Comparison of ENCODE assay signal across 9 mouse cellular contexts in the genomic region with DNA sequence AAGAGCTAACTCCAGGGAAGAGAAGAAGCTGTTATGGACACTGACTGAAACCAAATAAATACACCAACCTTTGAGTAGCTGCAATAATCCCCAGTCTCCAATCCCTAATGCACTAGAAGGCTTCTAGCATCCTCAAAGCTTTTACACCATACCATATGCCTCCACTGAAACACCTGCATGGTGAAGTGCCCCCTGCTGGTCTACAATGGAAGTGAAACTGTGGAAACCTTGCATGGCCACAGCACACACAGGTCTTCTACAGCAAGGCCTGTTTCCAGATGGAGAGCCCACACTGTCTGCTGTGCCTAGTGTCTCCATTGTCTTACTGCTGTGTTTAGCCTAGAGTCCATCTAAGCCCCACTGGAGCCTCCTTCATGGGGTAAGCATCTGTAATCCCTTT. TPM values are rescaled to one million over a fixed set of nuclear protein-coding genes. Genes with fewer than 3 reads are reported as not detected.
DNase-seq lines count a peak whose midpoint lies in the region; ATAC-seq and TF ChIP-seq lines count a peak whose summit lies in the region.
"Had no signal": no experiment of that assay in that cellular context is flagged by ENCODE, and none has a peak within 500 bp of the region (broad histone marks: within the 10 kb centered on the region; RNA-seq: fewer than 3 reads in every experiment).

No protein-coding gene starts in this region.

- peaks cover 54% of the 10 kb centered on the region for H3K36me3 ChIP-seq in embryonic facial prominence, embryonic 14.5 days (ENCODE audit: control insufficient read depth, insufficient read depth, low read length)
- peaks cover 8% of the 10 kb centered on the region; the same call in 1 of the 2 replicates for H3K36me3 ChIP-seq in neural tube, embryonic 11.5 days (ENCODE audit: control insufficient read depth, insufficient read depth, low read length)

- H3K27ac ChIP-seq in embryonic facial prominence, embryonic 14.5 days (replicated peaks; ENCODE audit: low read depth, low read length): no peak overlapping the region
- no peak overlapping the region for H3K27ac ChIP-seq in left cerebral cortex, adult 2 months
- H3K27ac ChIP-seq in neural tube, embryonic 11.5 days (ENCODE audit: low read depth, low read length): no peak overlapping the region
- H3K27ac ChIP-seq: macrophage had no signal

- intact Hi-C loops in left cerebral cortex, adult 2 months (cut with DNase I): no loop called here

- no peak overlapping the region for H3K9ac ChIP-seq in embryonic facial prominence, embryonic 14.5 days (ENCODE audit: low read depth, low read length)
- H3K9ac ChIP-seq in neural tube, embryonic 11.5 days (ENCODE audit: low read length): no peak overlapping the region

- H3K4me3 ChIP-seq in embryonic facial prominence, embryonic 14.5 days (ENCODE audit: low read depth, low read length): no peak overlapping the region
- no peak overlapping the region for H3K4me3 ChIP-seq in left cerebral cortex, adult 2 months
- H3K4me3 ChIP-seq in neural tube, embryonic 11.5 days (ENCODE audit: low read depth, low read length): no peak overlapping the region

- H3K4me1 ChIP-seq in embryonic facial prominence, embryonic 14.5 days (ENCODE audit: control insufficient read depth, insufficient read depth, low read length): no peaks in the 10 kb centered on the region
- no peaks in the 10 kb centered on the region for H3K4me1 ChIP-seq in neural tube, embryonic 11.5 days (ENCODE audit: control insufficient read depth, insufficient read depth, low read length)

- H3K4me2 ChIP-seq in embryonic facial prominence, embryonic 14.5 days (ENCODE audit: low read depth, low read length): no peak overlapping the region
- H3K4me2 ChIP-seq in neural tube, embryonic 11.5 days (ENCODE audit: low read depth): no peak overlapping the region

- no peaks in the 10 kb centered on the region for H3K9me3 ChIP-seq in embryonic facial prominence, embryonic 14.5 days (ENCODE audit: control insufficient read depth, low read length)
- no peaks in the 10 kb centered on the region for H3K9me3 ChIP-seq in neural tube, embryonic 11.5 days (ENCODE audit: control insufficient read depth, low read length)

- no peaks in the 10 kb centered on the region for H3K27me3 ChIP-seq in embryonic facial prominence, embryonic 14.5 days (replicated peaks; ENCODE audit: control insufficient read depth, insufficient read depth, low read length)
- H3K27me3 ChIP-seq in neural tube, embryonic 11.5 days (ENCODE audit: control insufficient read depth, insufficient read depth, low read length): no peaks in the 10 kb centered on the region

- peak; percentile 79 for TF ChIP-seq CTCF in left cerebral cortex, adult 2 months (IDR thresholded peaks at IDR 0.05)

- DNase-seq in layer of hippocampus, adult 11-12 months (ENCODE audit: low spot score): peak; percentile 54
- DNase-seq in layer of hippocampus, adult 9-11 months: no peak
- DNase-seq in ES-CJ7 (ENCODE audit: low read depth, low spot score): peak; percentile 82
- DNase-seq in adrenal gland, postnatal 25 days: peak; percentile 46
- DNase-seq in embryonic facial prominence, embryonic 14.5 days (ENCODE audit: low spot score): peak; percentile 14
- DNase-seq in left cerebral cortex, adult 2 months (ENCODE audit: extremely low spot score in 1 of 2, low spot score in 2 of 2): peak in 1 of 2 experiments; percentile 57
- DNase-seq in neural tube, embryonic 11.5 days (ENCODE audit: low spot score): peak; percentile 56
- no peak for DNase-seq in Muller cell, postnatal 12 days (ENCODE audit: inconsistent ontology term)

- no peak for ATAC-seq in embryonic facial prominence, embryonic 14.5 days (ENCODE audit: low read depth)
- no peak for ATAC-seq in neural tube, embryonic 11.5 days (ENCODE audit: insufficient read depth, low FRiP score, low TSS enrichment)

RNA-seq across cellular contexts. Expression of gene Snrnp27, which starts 10.1 kb away (rescaled TPM):
- 66.3 and 69.1 TPM in 2 replicates for total RNA-seq in adrenal gland, postnatal 25 days (2021)
- polyA plus RNA-seq in embryonic facial prominence, embryonic 14.5 days (2014; fragmentation: Nextera tagmentation; extraction: Ambion mirVana): 107 TPM in 2 replicates
- total RNA-seq in left cerebral cortex, adult 2 months (2021): 10 to 100 TPM; 52.5 to 55.7 TPM
- 115 and 130 TPM in 2 replicates for polyA plus RNA-seq in neural tube, embryonic 11.5 days (2014; fragmentation: Nextera tagmentation; extraction: Ambion mirVana)

RNA-seq across cellular contexts. Expression of gene Mxd1, which starts 25.5 kb away (rescaled TPM):
- total RNA-seq in adrenal gland, postnatal 25 days (2021): 12.7 and 13.0 TPM in 2 replicates
- 10.3 and 11.8 TPM in 2 replicates for polyA plus RNA-seq in embryonic facial prominence, embryonic 14.5 days (2014; fragmentation: Nextera tagmentation; extraction: Ambion mirVana)
- 10 to 100 TPM; 23.1 to 25.2 TPM for total RNA-seq in left cerebral cortex, adult 2 months (2021)
- polyA plus RNA-seq in neural tube, embryonic 11.5 days (2014; fragmentation: Nextera tagmentation; extraction: Ambion mirVana): 21.2 and 24.8 TPM in 2 replicates

RNA-seq across cellular contexts. Expression of gene Gmcl1, which starts 38.7 kb away (rescaled TPM):
- 21.0 and 29.9 TPM in 2 replicates for total RNA-seq in adrenal gland, postnatal 25 days (2021)
- 31.7 and 34.1 TPM in 2 replicates for polyA plus RNA-seq in embryonic facial prominence, embryonic 14.5 days (2014; fragmentation: Nextera tagmentation; extraction: Ambion mirVana)
- 10 to 100 TPM; 34.4 to 36.2 TPM for total RNA-seq in left cerebral cortex, adult 2 months (2021)
- polyA plus RNA-seq in neural tube, embryonic 11.5 days (2014; fragmentation: Nextera tagmentation; extraction: Ambion mirVana): 52.9 and 56.1 TPM in 2 replicates

Comparison
In these comparisons a context has a peak if more than half of its experiments do, and no peak if none do; other contexts are left out.
1. DNase-seq: peak in layer of hippocampus, adult 11-12 months (single experiment), ES-CJ7 (single experiment), adrenal gland, postnatal 25 days (single experiment), embryonic facial prominence, embryonic 14.5 days (single experiment) and neural tube, embryonic 11.5 days (single experiment); none in layer of hippocampus, adult 9-11 months (single experiment) and Muller cell, postnatal 12 days (single experiment).